Mouse (Mus musculus): Measurements from ENCODE around the gene Ccdc43. TPM values are rescaled to one million over a fixed set of nuclear protein-coding genes. Genes with fewer than 3 reads are reported as not detected.
A peak's percentile ranks its signal among the peaks of the same experiment; 100 is the strongest.
"Not testable (repeated sequence)": the region's sequence is repeated elsewhere in the genome, so short reads cannot be mapped to it uniquely, and the experiment has no call there.

Gene Ccdc43
- polyA plus RNA-seq, 1 experiment from 2014 or later, result 47.9 TPM

DNA sequence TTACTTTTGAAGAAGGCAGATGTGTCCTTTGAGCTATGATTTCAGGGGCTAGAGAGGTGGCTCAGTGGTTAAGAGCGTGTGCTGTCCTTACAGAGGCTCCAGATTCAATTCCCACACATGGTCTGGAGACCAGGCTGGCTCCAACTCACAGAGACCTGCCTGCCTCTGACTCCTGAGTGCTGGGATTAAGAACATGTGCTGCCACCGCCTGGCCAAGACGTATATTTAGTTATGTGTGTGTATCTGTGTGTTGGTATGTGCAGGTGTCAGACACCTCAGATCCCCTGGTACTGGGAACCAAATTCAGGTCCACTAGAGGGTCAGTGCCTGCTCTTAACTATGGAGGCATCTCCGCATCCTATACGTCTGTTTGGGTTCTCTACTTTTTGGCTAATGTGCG is 37.4 kb upstream of the Ccdc43 start:
- Histone ChIP-seq H3K4me3 (ENCODE audit: low read depth, low read length) (no peak overlapping the region), H3K27me3 (replicated peaks; ENCODE audit: control insufficient read depth, insufficient read depth, low read length) (no peaks in the 10 kb centered on the region), H3K27ac (replicated peaks; ENCODE audit: low read depth, low read length) (no peak overlapping the region), H3K4me1 (ENCODE audit: control insufficient read depth, insufficient read depth, low read length) (peaks cover 3% of the 10 kb centered on the region; the same call in 1 of the 2 replicates), H3K9ac (ENCODE audit: low read depth, low read length) (no peak overlapping the region), H3K36me3 (ENCODE audit: control insufficient read depth, insufficient read depth, low read length) (no peaks in the 10 kb centered on the region), H3K4me2 (ENCODE audit: low read depth, low read length) (no peak overlapping the region), H3K9me3 (ENCODE audit: control insufficient read depth, low read length) (no peaks in the 10 kb centered on the region)
- DNase-seq (ENCODE audit: low spot score) (no peak), ATAC-seq (ENCODE audit: low read depth) (no peak)
- WGBS, result 93% methylated on average over 6 of the region's 6 CpGs

GRCm38 (mm10) chr11:102733146-102733545 is 35.6 kb upstream of the Ccdc43 start:
- H3K27ac ChIP-seq (replicated peaks; ENCODE audit: low read depth, low read length), result no peak overlapping the region
- no peak overlapping the region for H3K4me3 ChIP-seq (ENCODE audit: low read depth, low read length)
- ATAC-seq (ENCODE audit: low read depth) (no peak), DNase-seq (ENCODE audit: low spot score) (no peak)
- H3K4me1 ChIP-seq (ENCODE audit: control insufficient read depth, insufficient read depth, low read length), result no peaks in the 10 kb centered on the region
- H3K9ac ChIP-seq (ENCODE audit: low read depth, low read length), result no peak overlapping the region
- 62% methylated on average over 5 of the region's 5 CpGs for WGBS
- no peaks in the 10 kb centered on the region for H3K36me3 ChIP-seq (ENCODE audit: control insufficient read depth, insufficient read depth, low read length)
- no peaks in the 10 kb centered on the region for H3K9me3 ChIP-seq (ENCODE audit: control insufficient read depth, low read length)
- no peak overlapping the region for H3K4me2 ChIP-seq (ENCODE audit: low read depth, low read length)
- no peaks in the 10 kb centered on the region for H3K27me3 ChIP-seq (replicated peaks; ENCODE audit: control insufficient read depth, insufficient read depth, low read length)

DNA sequence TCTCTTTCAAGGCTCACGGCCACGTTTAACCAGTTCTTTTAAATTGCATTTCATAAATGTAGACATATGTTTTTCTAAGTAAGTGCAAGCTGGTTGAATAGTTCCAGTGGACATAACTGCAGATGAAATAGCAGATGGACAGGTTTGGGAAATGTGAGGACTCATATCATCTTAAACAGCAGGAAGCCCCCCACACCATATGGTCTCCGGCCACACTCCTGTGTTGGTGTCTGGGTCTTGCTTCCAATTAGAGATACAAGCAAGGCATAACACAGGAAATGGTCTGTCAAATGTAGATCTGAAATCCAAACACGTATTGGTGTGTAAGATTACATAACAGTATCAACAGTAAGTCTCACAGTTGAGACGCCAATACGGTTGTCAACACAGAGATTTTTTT is 33.8 kb upstream of the Ccdc43 start:
- no peaks in the 10 kb centered on the region for H3K4me1 ChIP-seq (ENCODE audit: control insufficient read depth, insufficient read depth, low read length)
- no peaks in the 10 kb centered on the region for H3K27me3 ChIP-seq (replicated peaks; ENCODE audit: control insufficient read depth, insufficient read depth, low read length)
- ATAC-seq (ENCODE audit: low read depth) (no peak), DNase-seq (ENCODE audit: low spot score) (no peak)
- H3K9ac ChIP-seq (ENCODE audit: low read depth, low read length), result no peak overlapping the region
- 69% methylated on average over 6 of the region's 6 CpGs for WGBS
- no peaks in the 10 kb centered on the region for H3K9me3 ChIP-seq (ENCODE audit: control insufficient read depth, low read length)
- H3K4me2 ChIP-seq (ENCODE audit: low read depth, low read length), result no peak overlapping the region
- no peaks in the 10 kb centered on the region for H3K36me3 ChIP-seq (ENCODE audit: control insufficient read depth, insufficient read depth, low read length)
- no peak overlapping the region for H3K4me3 ChIP-seq (ENCODE audit: low read depth, low read length)
- no peak overlapping the region for H3K27ac ChIP-seq (replicated peaks; ENCODE audit: low read depth, low read length)

DNA sequence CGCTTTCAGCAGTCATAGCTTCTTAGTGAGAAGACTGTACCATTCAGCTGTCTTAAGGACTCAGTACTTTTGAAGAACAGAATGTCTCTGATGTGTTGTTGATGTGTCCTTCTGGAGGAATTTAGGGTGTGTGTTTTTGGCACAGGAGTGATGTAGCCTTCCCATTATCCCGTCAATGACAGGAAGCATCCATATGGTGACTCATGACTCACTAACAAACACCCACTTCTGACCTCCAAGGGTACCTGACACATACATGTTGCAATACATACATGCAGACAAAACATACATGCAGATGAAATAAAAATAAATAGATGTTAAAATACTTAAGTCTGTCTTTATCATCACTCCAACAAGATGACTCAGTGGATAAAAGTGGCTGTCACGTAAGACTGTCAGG is 32.3 kb upstream of the Ccdc43 start:
- ATAC-seq (ENCODE audit: low read depth) (no peak), DNase-seq (ENCODE audit: low spot score) (no peak)
- no peak overlapping the region for H3K4me3 ChIP-seq (ENCODE audit: low read depth, low read length)
- WGBS, result 79% methylated on average over 3 of the region's 3 CpGs
- no peak overlapping the region for H3K9ac ChIP-seq (ENCODE audit: low read depth, low read length)
- no peak overlapping the region for H3K4me2 ChIP-seq (ENCODE audit: low read depth, low read length)
- H3K36me3 ChIP-seq (ENCODE audit: control insufficient read depth, insufficient read depth, low read length), result no peaks in the 10 kb centered on the region
- H3K27ac ChIP-seq (replicated peaks; ENCODE audit: low read depth, low read length), result no peak overlapping the region
- no peaks in the 10 kb centered on the region for H3K27me3 ChIP-seq (replicated peaks; ENCODE audit: control insufficient read depth, insufficient read depth, low read length)
- H3K9me3 ChIP-seq (ENCODE audit: control insufficient read depth, low read length), result no peaks in the 10 kb centered on the region
- H3K4me1 ChIP-seq (ENCODE audit: control insufficient read depth, insufficient read depth, low read length), result no peaks in the 10 kb centered on the region

DNA sequence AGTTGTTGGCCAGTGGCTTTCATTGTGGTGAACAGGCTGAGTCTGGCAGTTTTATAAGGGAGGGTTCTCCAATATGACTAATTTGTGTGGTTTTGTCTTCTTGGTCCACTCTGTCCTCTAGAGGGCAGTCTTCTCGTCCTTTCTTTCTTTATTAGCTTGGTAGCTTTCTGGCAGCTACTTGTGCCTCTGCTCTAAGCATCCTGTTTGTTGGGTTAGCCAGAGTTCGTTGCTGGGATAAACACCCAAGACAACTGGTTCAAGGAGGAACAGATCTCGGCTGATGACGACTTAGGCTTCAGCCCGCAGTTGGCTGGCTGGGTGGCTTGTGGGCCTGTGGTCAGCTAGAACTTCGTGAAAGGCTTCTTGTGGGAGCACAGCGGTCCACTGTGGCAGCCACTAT is 31.0 kb upstream of the Ccdc43 start:
- DNase-seq (ENCODE audit: low spot score), result peak; percentile 69

GRCm38 (mm10) chr11:102725574-102725973 is 28.0 kb upstream of the Ccdc43 start:
- ATAC-seq (ENCODE audit: low read depth), result no peak
- Histone ChIP-seq H3K4me1 (ENCODE audit: control insufficient read depth, insufficient read depth, low read length) (no peaks in the 10 kb centered on the region), H3K9ac (ENCODE audit: low read depth, low read length) (no peak overlapping the region), H3K4me2 (ENCODE audit: low read depth, low read length) (no peak overlapping the region), H3K36me3 (ENCODE audit: control insufficient read depth, insufficient read depth, low read length) (no peaks in the 10 kb centered on the region), H3K27me3 (replicated peaks; ENCODE audit: control insufficient read depth, insufficient read depth, low read length) (no peaks in the 10 kb centered on the region), H3K27ac (replicated peaks; ENCODE audit: low read depth, low read length) (no peak overlapping the region), H3K9me3 (ENCODE audit: control insufficient read depth, low read length) (no peaks in the 10 kb centered on the region), H3K4me3 (ENCODE audit: low read depth, low read length) (no peak overlapping the region)
- WGBS, result 23% methylated on average over 3 of the region's 3 CpGs
- no peak for DNase-seq (ENCODE audit: low spot score)

More for the DNA sequence above, 31.0 kb upstream of the Ccdc43 start:
- no peak overlapping the region for H3K4me2 ChIP-seq (ENCODE audit: low read depth, low read length)
- H3K9ac ChIP-seq (ENCODE audit: low read depth, low read length), result no peak overlapping the region
- ATAC-seq (ENCODE audit: low read depth), result no peak
- H3K36me3 ChIP-seq (ENCODE audit: control insufficient read depth, insufficient read depth, low read length), result no peaks in the 10 kb centered on the region
- 24% methylated on average over 7 of the region's 7 CpGs for WGBS
- H3K4me1 ChIP-seq (ENCODE audit: control insufficient read depth, insufficient read depth, low read length), result no peaks in the 10 kb centered on the region
- no peaks in the 10 kb centered on the region for H3K27me3 ChIP-seq (replicated peaks; ENCODE audit: control insufficient read depth, insufficient read depth, low read length)
- H3K9me3 ChIP-seq (ENCODE audit: control insufficient read depth, low read length), result no peaks in the 10 kb centered on the region
- H3K4me3 ChIP-seq (ENCODE audit: low read depth, low read length), result no peak overlapping the region
- no peak overlapping the region for H3K27ac ChIP-seq (replicated peaks; ENCODE audit: low read depth, low read length)

DNA sequence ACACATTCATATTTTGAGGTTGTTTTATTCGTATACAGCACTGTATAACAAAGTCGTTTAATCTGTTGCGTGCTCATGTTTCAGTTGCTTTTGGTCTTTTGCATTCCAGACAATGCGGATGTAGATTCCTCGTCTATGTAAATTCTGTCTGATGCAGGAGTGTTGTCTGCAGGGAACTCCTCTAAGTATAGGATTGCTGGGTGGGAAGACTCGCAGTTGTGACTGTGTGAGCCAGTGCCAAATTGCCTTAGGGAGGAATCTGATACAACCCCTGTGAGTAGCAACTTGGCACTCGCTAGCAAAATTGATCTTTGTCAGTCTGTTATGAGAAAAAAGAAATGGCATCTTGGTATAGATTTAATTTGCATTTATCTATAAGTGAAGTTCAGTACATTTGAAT is 18.6 kb upstream of the Ccdc43 start:
- no peak overlapping the region for H3K27ac ChIP-seq (replicated peaks; ENCODE audit: low read depth, low read length)
- no peaks in the 10 kb centered on the region for H3K36me3 ChIP-seq (ENCODE audit: control insufficient read depth, insufficient read depth, low read length)
- no peak overlapping the region for H3K4me3 ChIP-seq (ENCODE audit: low read depth, low read length)
- H3K9me3 ChIP-seq (ENCODE audit: control insufficient read depth, low read length), result peaks cover 12% of the 10 kb centered on the region; the same call in 1 of the 2 replicates
- no peaks in the 10 kb centered on the region for H3K27me3 ChIP-seq (replicated peaks; ENCODE audit: control insufficient read depth, insufficient read depth, low read length)
- 40% methylated on average over 7 of the region's 7 CpGs for WGBS
- peak; percentile 88 for ATAC-seq (ENCODE audit: low read depth)
- H3K9ac ChIP-seq (ENCODE audit: low read depth, low read length), result no peak overlapping the region
- DNase-seq (ENCODE audit: low spot score), result peak; percentile 83
- H3K4me1 ChIP-seq (ENCODE audit: control insufficient read depth, insufficient read depth, low read length), result no peaks in the 10 kb centered on the region
- 0 out of 2 replicates have a peak overlapping the region, but pooled peaks have one; percentile 3 for H3K4me2 ChIP-seq (ENCODE audit: low read depth, low read length)

DNA sequence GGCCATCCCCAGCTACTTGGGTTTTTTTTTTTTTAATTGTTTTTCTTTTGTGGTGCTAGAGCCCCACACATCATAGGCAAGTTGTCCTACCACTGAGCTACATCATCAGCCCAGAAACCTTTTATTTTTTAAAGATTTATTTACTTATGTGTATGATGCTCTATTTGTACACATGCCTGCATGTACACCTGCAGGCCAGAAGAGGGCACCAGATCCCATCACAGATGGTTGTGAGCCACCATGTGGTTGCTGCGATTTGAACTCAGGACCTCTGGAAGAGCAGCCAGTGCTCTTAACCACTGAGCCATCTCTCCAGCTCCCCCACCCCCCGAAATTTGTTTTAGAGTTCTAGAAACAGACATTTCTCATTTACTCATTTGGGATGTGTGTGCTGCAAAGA is 17.0 kb upstream of the Ccdc43 start:
- H3K9ac ChIP-seq (ENCODE audit: low read depth, low read length); H3K36me3 ChIP-seq (ENCODE audit: control insufficient read depth, insufficient read depth, low read length); H3K4me2 ChIP-seq (ENCODE audit: low read depth, low read length); H3K27ac ChIP-seq (replicated peaks; ENCODE audit: low read depth, low read length); H3K4me1 ChIP-seq (ENCODE audit: control insufficient read depth, insufficient read depth, low read length); H3K27me3 ChIP-seq (replicated peaks; ENCODE audit: control insufficient read depth, insufficient read depth, low read length); H3K4me3 ChIP-seq (ENCODE audit: low read depth, low read length); DNase-seq (ENCODE audit: low spot score); ATAC-seq (ENCODE audit: low read depth): not testable (repeated sequence)
- peaks cover 12% of the 10 kb centered on the region; the same call in 1 of the 2 replicates for H3K9me3 ChIP-seq (ENCODE audit: control insufficient read depth, low read length)
- WGBS, result 87% methylated on average over 2 of the region's 2 CpGs

DNA sequence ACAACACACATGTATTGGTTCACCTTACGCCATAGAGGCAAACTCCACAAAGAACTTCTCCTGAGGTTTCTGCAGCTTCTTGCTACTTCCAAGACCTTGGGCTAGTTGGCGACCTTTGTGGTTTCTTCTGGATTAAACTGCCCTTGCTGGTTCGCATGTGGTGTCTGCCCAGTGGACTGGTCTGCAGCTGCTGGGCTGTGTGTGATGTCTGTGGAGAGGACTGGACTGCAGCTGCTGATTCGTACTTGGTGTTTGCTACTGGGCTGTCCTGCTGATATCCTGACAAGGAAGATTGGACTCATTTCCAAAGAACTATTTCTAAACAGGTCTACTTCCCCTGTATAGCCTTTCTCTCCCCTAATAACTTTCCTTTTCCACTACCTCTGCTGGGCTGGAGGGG is 14.8 kb upstream of the Ccdc43 start:
- Histone ChIP-seq H3K9ac (ENCODE audit: low read depth, low read length) (no peak overlapping the region), H3K27me3 (replicated peaks; ENCODE audit: control insufficient read depth, insufficient read depth, low read length) (no peaks in the 10 kb centered on the region), H3K36me3 (ENCODE audit: control insufficient read depth, insufficient read depth, low read length) (no peaks in the 10 kb centered on the region), H3K4me3 (ENCODE audit: low read depth, low read length) (no peak overlapping the region), H3K4me1 (ENCODE audit: control insufficient read depth, insufficient read depth, low read length) (no peaks in the 10 kb centered on the region), H3K27ac (replicated peaks; ENCODE audit: low read depth, low read length) (no peak overlapping the region), H3K4me2 (ENCODE audit: low read depth, low read length) (no peak overlapping the region), H3K9me3 (ENCODE audit: control insufficient read depth, low read length) (peaks cover 6% of the 10 kb centered on the region; the same call in 1 of the 2 replicates)
- WGBS, result 87% methylated on average over 4 of the region's 4 CpGs
- DNase-seq (ENCODE audit: low spot score) (no peak), ATAC-seq (ENCODE audit: low read depth) (no peak)

Measured in embryonic facial prominence, embryonic 14.5 days (tissue).